Mouse (Mus musculus): ENCODE results near the gene Spa17. TPM values are rescaled to one million over a fixed set of nuclear protein-coding genes. Genes with fewer than 3 reads are reported as not detected.

The Spa17 gene
- 1.3 to 3.3 TPM in 2 of 3 replicates, not detected in the other for total RNA-seq (2017)

- ATAC-seq (replicated peaks; ENCODE audit: insufficient number of reproducible peaks, low FRiP score, low TSS enrichment, poor library complexity, severe bottlenecking) = peak; percentile 84
These were observed at the start of gene Spa17 for GRCm38 (mm10) chr9:37613182-37613910. Spa17 (minus strand) TSS chr9:37613722.

GRCm38 (mm10) chr9:37663210-37663609 lies 49.7 kb upstream of the Spa17 start:
- no peak for ATAC-seq (replicated peaks; ENCODE audit: insufficient number of reproducible peaks, low FRiP score, low TSS enrichment, poor library complexity, severe bottlenecking)

GRCm38 (mm10) chr9:37659413-37659812 lies 45.9 kb upstream of the Spa17 start:
- ATAC-seq (replicated peaks; ENCODE audit: insufficient number of reproducible peaks, low FRiP score, low TSS enrichment, poor library complexity, severe bottlenecking) = no peak

DNA sequence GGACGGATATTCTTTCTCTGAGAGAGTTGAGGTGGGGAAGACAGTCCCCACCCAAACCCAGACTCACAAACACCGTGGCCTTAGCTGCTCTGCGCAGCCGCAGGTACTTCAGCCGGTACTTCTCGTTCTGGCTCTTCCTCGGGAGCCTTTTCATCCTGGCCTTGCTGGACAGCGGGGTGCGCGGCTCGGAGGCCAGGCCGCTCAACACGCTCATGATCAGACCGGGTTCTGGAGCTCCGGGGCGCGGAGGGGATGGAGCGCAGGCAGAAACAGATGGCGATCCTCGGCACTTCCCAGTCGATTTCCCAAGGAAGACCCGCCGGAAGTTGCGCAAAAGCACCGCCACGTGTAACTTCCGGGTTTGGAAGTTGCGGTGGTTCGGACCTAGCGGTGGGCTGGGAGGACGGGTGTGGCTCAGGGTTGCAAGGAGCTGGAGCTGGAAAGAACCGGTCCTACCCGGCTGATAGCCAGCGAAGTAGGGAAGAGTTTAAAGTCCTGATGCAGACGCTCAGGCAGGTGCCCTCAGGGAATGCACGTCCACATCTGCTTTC lies 43.5 kb upstream of the Spa17 start, which contains the start of gene Tbrg1:
Gene Tbrg1 (minus strand): TSS at position 382 of the 551 bp plus-strand sequence.
- peak; percentile 45 for ATAC-seq (replicated peaks; ENCODE audit: insufficient number of reproducible peaks, low FRiP score, low TSS enrichment, poor library complexity, severe bottlenecking)

- ATAC-seq (replicated peaks; ENCODE audit: insufficient number of reproducible peaks, low FRiP score, low TSS enrichment, poor library complexity, severe bottlenecking) = 0 out of 2 replicates have a peak, but pooled peaks have one; percentile 36
These were observed 42.9 kb upstream of the Spa17 start for GRCm38 (mm10) chr9:37656439-37656881.

DNA sequence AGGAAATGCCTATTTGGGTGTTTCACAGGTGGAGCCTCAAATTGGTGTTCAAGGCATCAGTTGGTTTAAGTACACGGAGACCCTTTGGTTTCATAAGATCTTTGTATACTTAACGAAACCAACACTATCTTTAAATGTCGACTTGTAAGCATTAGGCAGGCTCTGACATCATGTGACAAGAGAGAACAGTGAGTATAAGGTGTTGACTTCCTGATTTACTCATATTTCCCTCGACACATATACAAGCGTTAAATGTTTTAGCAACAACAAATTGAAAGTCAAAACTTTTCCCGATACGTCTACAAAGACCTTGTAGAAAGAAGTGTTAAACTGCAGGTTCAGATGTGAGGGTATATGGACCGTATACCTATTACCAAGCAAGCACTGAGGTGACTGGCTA lies 42.4 kb upstream of the Spa17 start:
- no peak for ATAC-seq (replicated peaks; ENCODE audit: insufficient number of reproducible peaks, low FRiP score, low TSS enrichment, poor library complexity, severe bottlenecking)

- ATAC-seq (replicated peaks; ENCODE audit: insufficient number of reproducible peaks, low FRiP score, low TSS enrichment, poor library complexity, severe bottlenecking) = no peak
These were observed 40.3 kb upstream of the Spa17 start for GRCm38 (mm10) chr9:37653836-37654235.

GRCm38 (mm10) chr9:37650639-37651038 lies 37.1 kb upstream of the Spa17 start:
- ATAC-seq (replicated peaks; ENCODE audit: insufficient number of reproducible peaks, low FRiP score, low TSS enrichment, poor library complexity, severe bottlenecking) = no peak

- no peak for ATAC-seq (replicated peaks; ENCODE audit: insufficient number of reproducible peaks, low FRiP score, low TSS enrichment, poor library complexity, severe bottlenecking)
These were observed 32.7 kb upstream of the Spa17 start for GRCm38 (mm10) chr9:37646246-37646645.

GRCm38 (mm10) chr9:37638721-37639120 lies 25.2 kb upstream of the Spa17 start:
- ATAC-seq (replicated peaks; ENCODE audit: insufficient number of reproducible peaks, low FRiP score, low TSS enrichment, poor library complexity, severe bottlenecking) = no peak

DNA sequence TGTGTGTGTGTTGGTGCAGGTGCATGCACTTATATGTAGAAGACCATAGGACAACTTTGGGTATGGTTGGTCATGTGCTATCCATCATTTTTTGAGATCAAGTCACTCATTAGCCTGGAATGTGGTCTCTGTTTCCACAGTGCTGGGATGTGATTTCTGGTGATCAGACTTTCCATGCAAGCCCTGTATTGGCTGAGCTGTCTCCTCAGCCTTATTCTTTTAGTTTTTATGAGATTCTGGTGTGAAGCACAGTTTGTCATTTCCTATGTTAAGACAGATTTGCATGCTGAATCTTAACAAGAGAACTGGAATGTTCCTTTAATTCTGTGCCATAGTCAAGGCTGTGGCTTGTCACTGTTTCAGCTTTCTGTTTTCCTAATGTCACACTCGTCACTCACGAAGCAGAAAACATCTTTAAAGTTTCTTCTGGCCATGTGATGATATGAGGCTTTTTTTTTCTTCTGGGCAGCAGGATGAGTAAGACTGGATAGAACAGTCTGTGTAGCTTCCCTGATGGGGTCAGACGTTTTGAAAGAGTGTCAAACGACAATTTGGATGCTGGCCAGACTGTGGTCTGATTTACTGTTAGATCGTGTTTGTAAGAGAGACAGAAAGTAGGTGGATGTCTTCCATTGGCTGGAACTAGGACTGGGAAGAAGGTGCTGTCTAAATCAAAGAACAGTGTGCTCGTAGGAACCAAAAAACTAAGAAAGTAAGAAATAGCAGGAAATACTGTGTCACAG lies 23.4 kb upstream of the Spa17 start:
- no peak for ATAC-seq (replicated peaks; ENCODE audit: insufficient number of reproducible peaks, low FRiP score, low TSS enrichment, poor library complexity, severe bottlenecking)

GRCm38 (mm10) chr9:37636335-37636734 lies 22.8 kb upstream of the Spa17 start:
- no peak for ATAC-seq (replicated peaks; ENCODE audit: insufficient number of reproducible peaks, low FRiP score, low TSS enrichment, poor library complexity, severe bottlenecking)

- no peak for ATAC-seq (replicated peaks; ENCODE audit: insufficient number of reproducible peaks, low FRiP score, low TSS enrichment, poor library complexity, severe bottlenecking)
These were observed 20.7 kb upstream of the Spa17 start for GRCm38 (mm10) chr9:37634269-37634668.

GRCm38 (mm10) chr9:37632305-37632704 lies 18.8 kb upstream of the Spa17 start:
- no peak for ATAC-seq (replicated peaks; ENCODE audit: insufficient number of reproducible peaks, low FRiP score, low TSS enrichment, poor library complexity, severe bottlenecking)

DNA sequence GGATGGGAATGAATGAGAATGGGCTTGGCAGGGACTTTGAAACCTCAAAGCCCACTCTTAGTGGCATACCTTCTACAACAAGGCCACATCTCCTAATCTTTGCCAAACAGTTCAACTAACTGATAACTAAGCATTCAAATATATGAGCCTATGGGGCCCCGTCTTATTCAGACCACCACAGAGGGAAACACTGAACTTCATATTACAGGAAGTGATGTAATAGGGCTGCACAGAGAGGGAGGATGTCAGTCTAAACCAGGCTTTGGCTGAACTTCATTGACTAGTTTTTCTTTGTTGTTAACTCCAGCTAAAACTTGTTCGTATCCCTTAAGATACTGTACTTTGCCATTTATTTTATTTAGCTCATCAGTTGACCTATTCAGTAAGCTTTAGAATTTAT lies 16.4 kb upstream of the Spa17 start:
- ATAC-seq (replicated peaks; ENCODE audit: insufficient number of reproducible peaks, low FRiP score, low TSS enrichment, poor library complexity, severe bottlenecking) = no peak

DNA sequence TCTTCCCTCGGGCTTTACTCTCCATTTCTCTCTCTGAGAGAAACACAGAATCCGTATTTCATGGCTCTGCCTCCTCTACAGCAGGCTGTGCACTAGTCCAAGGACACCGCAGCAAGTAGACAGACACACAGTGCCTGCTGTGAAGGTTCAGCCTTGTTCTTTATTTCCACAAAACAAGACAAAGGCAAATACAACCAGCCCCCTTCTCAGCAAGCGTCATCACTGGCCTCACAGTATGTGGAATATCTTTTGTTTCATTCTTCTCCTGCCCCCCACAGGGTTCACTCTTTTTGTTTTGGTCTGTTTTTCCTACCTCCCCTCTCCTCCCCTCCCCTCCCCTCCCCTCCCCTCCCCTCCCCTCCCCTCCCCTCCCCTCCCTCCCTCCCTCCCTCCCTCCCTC lies 15.1 kb upstream of the Spa17 start:
- ATAC-seq (replicated peaks; ENCODE audit: insufficient number of reproducible peaks, low FRiP score, low TSS enrichment, poor library complexity, severe bottlenecking) = no peak

DNA sequence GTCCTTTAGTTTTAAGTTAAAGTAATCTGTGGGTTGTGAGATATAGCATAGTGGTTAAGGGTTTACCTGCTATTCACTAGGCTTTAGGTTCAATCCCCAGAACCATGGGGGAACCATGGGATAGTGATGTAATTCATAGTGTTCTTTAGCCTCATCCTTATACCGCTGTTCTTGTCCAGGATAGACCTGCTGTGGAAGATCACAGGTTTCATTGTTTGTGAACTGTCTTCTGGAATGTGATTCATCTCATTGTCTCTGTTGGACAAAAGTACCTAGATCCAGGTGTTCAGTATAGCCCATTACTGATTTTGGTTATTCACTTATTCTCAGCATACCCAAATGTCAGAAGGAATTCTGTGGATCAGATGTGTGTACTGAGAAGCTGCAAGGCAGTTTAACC lies 13.7 kb upstream of the Spa17 start:
- ATAC-seq (replicated peaks; ENCODE audit: insufficient number of reproducible peaks, low FRiP score, low TSS enrichment, poor library complexity, severe bottlenecking) = no peak

DNA sequence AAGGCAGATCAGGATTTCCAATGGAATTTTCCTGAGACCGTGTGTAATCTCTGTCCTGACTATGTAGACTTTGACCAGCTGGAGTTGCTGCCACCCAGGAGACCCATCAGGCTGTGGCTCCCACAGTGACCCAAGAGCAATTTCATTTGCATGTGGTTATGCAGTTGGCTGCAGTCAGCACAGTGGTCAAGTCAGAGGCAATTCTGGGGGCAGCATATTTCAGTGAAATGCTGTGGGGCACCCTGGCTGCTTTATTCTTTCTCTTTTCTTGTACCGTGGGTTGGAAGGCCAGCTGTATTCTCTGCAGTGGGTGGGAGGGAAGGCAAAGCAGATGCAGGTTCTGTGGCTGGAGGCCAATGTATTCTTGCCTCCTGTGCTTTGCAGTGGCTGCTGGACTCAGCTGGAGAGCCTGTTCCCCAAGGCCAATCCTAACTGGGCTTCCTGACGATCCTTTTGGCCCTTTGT lies 12.6 kb upstream of the Spa17 start:
- no peak for ATAC-seq (replicated peaks; ENCODE audit: insufficient number of reproducible peaks, low FRiP score, low TSS enrichment, poor library complexity, severe bottlenecking)

GRCm38 (mm10) chr9:37625641-37626040 lies 12.1 kb upstream of the Spa17 start:
- no peak for ATAC-seq (replicated peaks; ENCODE audit: insufficient number of reproducible peaks, low FRiP score, low TSS enrichment, poor library complexity, severe bottlenecking)

- ATAC-seq (replicated peaks; ENCODE audit: insufficient number of reproducible peaks, low FRiP score, low TSS enrichment, poor library complexity, severe bottlenecking) = no peak
These were observed 11.6 kb upstream of the Spa17 start for GRCm38 (mm10) chr9:37625129-37625528.

Measured in monocyte, adult 5-6 weeks (primary cell).